Comparison of ENCODE assay signal across 16 mouse cellular contexts in the genomic region with DNA sequence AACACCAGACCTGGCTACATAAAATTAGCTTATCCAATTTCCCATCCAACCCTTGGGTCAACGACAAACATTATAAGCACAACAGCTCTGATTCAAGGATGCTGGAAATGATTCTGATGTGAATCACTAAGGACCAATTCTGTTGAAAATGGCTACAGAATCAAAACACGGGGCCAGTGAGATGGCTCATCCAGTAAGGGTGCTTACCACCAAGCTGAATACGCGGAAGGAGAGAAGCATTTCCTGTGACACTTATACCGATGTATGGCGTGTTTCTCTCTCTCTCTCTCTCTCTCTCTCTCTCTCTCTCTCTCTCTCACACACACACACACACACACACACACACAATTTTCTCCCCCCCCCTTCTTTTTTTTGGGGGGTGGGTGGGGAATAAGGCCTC.
"Had no signal": no experiment of that assay in that cellular context is flagged by ENCODE, and none has a peak within 500 bp of the region (broad histone marks: within the 10 kb centered on the region; RNA-seq: fewer than 3 reads in every experiment).

No protein-coding gene starts in this region.

- ATAC-seq: hindbrain, postnatal 0 days; intestine, postnatal 0 days; liver, embryonic 12.5 days had no signal

- DNase-seq: gastrocnemius, postnatal 14 days; gastrocnemius, postnatal 36 days; heart, adult 11 months; heart, adult 2 months; heart, postnatal 14 days; heart, postnatal 36 days; kidney, adult 18-20 months; kidney, adult 8-10 months; kidney, postnatal 10 days; kidney, postnatal 25 days; kidney, postnatal 4 days; layer of hippocampus, postnatal 36 days; left cerebral cortex, postnatal 4 days had no signal
